Mouse (Mus musculus) erythroblast, embryonic 14.5 days (primary cell): Measurements from ENCODE around the gene Tex2.

Source experiments
- GATA1 ChIP-seq: IDR thresholded peaks from 2 replicates; pipeline ENCODE4 v1.6.1; 2012; ENCODE audit warnings: low read length, inconsistent platforms, mixed read lengths
- TAL1 ChIP-seq: IDR thresholded peaks from 3 replicates; pipeline ENCODE4 v1.6.1; 2012; ENCODE audit warnings: low read length, inconsistent platforms, mixed read lengths

DNA sequence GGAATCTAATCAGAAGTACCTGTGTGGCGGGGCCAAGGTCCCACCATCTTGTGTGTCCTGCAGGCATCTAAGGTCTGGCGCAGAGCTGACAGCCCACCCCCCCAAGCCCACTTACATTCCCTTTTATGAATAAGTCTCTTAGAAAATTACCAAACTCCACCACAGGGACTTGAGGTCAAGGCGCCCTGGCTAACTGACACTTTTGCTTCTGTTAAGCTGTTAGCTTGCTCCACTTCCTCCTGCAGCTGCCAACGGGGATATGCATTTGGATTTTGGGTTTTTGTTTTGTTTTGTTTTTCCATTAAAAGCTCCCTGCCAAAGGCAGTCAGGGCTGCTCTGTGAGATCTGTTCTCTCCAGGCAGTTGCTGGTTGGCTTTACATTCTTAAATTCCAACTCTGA is 2.3 kb upstream of the Tex2 start:
- TF ChIP-seq TAL1 = no peak
- no peak for TF ChIP-seq GATA1
